Mouse (Mus musculus): ENCODE data around the gene Cdh4.

The Cdh4 gene

GRCm38 (mm10) chr2:179467839-179468445, 25.7 kb downstream of the Cdh4 start:
- no peak for DNase-seq (ENCODE audit: low read depth)

DNA sequence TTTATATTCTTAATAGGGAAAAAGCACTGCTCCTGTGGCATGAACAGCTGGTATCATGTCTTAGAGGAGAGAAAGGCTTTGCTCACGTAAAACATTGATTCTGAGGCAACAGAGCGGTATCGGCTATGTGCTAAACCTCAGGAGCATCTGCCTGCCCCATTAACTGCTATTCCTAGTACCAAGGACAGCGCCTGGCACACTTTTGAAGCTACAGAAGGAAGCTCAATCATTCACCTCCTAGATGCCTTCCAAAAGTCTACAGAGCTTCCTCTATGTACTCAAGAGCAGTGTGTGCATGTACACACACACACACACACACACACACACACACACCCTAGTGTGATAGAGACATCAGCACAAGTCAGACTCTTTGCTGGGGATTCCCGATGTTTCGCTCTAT, 34.4 kb downstream of the Cdh4 start:
- DNase-seq (ENCODE audit: low read depth) = no peak

GRCm38 (mm10) chr2:179480800-179481200, 38.6 kb downstream of the Cdh4 start:
- no peak for DNase-seq (ENCODE audit: low read depth)

GRCm38 (mm10) chr2:179481363-179481762, 39.1 kb downstream of the Cdh4 start:
- no peak for DNase-seq (ENCODE audit: low read depth)

DNA sequence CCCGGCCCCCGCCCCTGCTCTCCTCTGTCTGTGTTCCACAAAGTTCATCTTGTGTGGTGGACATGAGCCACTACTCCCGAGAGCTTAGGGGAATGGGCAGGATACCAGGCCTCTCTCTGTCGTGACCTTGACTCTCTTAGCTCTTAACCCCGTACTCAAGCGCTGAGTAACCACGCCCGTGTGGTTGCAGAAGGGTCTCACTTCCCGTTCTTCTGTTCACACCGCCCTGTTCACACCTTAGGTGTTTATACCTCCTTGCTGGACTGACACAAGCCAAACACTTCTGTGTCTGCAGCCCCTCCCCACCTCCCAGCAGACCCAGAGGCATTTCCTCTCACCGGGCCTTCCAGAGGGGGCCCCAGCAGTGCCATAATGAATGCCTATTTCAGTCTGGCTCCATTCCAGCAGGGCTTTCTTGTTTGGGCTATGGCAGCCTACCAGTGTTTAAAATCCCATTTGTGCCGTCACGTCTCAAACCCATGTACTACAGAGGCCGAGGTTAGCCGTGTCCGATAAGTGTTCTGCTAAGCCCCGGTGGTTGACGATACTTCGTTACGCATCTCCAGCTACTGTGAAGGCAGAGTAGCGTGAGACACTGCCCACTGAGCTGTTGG, 46.4 kb downstream of the Cdh4 start:
- DNase-seq (ENCODE audit: low read depth) = no peak

GRCm38 (mm10) chr2:179491891-179492290, 49.7 kb downstream of the Cdh4 start:
- DNase-seq (ENCODE audit: low read depth) = no peak

DNA sequence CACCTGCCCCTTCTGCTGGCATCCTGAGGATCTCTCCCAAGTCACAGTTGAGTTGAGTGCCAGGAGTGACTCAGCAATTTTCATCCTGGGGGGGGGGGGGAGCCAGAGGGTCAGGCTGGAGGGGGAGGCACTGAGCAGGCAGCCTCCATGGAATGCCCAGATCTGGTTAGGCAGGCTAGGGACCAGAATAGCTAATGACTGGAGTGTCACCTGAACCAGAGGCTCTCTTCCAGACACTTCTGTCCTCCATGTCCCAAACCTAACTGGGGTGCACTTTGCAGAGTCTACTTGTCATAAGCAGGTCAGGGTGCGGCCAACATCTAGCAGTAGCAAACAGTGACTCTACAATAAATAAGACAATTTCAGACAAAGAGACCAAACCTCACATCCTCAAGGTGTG, 52.0 kb downstream of the Cdh4 start:
- DNase-seq (ENCODE audit: low read depth) = no peak

GRCm38 (mm10) chr2:179510439-179510838, 68.2 kb downstream of the Cdh4 start:
- no peak for DNase-seq (ENCODE audit: low read depth)

- DNase-seq (ENCODE audit: low read depth) = no peak
Measured at GRCm38 (mm10) chr2:179516559-179516958, 74.3 kb downstream of the Cdh4 start.

GRCm38 (mm10) chr2:179518456-179519032, 76.3 kb downstream of the Cdh4 start:
- no peak for DNase-seq (ENCODE audit: low read depth)

GRCm38 (mm10) chr2:179519161-179519560, 76.9 kb downstream of the Cdh4 start:
- DNase-seq (ENCODE audit: low read depth) = no peak

GRCm38 (mm10) chr2:179519931-179520330, 77.7 kb downstream of the Cdh4 start:
- DNase-seq (ENCODE audit: low read depth) = no peak

DNA sequence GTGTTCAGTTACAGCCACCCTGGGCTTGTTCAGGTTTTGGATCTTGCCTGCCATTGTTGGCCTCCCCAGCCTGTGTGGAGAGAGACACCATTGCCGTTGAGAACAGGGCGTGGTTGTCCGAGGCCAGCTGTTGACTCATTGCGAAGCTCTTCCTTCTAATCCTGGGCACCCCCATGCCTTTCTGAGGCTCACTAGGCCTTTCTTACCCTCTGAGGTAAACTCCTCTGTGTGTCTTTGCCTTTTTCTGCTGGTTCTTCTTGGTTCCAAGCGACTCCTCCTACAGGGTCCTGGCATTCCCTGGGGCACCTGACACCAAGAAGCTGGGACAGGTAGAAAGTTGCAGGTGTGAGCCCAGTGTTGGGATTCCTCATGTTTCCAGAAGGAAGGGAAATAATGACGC, 78.7 kb downstream of the Cdh4 start:
- DNase-seq (ENCODE audit: low read depth) = no peak

DNA sequence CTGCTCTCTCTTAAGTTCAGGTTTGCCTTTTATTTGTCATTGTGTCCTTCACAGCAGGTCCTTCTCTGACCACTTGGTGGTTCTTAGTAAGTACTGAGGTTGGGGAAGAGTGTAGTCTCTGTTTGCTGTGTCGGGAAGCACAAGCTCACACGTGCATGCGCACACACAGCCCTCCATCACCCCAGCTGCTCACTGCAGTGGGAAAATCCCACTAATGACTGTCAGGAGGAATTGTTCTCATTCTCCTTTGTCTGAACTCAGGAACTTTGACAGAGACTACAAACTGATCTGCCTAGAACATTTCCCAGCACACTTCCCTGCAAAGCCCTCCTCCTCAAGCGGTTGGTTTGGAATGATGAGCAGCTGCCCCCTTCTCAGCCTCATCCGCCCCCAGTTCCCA, 79.2 kb downstream of the Cdh4 start:
- no peak for DNase-seq (ENCODE audit: low read depth)

DNA sequence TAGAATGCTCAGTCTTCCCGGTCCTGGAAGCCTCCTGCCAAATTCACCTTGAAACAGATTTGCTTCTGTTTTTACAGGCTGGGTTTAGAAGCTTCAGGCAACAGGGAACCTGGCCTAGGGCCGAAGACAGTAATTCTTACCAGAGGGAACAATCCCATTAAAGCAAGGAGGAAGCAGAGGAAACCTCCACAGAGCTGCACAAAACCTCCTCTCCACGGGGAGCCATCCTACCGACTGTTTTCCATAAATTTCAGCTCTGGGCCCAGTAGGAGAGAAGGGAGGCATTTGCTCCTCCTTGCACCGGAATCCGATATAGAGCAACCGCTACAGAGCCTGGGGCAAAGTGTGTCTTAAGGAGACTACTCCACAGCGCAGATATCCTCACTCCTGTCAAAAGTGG, 79.9 kb downstream of the Cdh4 start:
- no peak for DNase-seq (ENCODE audit: low read depth)

GRCm38 (mm10) chr2:179526976-179527375, 84.7 kb downstream of the Cdh4 start:
- no peak for DNase-seq (ENCODE audit: low read depth)

DNA sequence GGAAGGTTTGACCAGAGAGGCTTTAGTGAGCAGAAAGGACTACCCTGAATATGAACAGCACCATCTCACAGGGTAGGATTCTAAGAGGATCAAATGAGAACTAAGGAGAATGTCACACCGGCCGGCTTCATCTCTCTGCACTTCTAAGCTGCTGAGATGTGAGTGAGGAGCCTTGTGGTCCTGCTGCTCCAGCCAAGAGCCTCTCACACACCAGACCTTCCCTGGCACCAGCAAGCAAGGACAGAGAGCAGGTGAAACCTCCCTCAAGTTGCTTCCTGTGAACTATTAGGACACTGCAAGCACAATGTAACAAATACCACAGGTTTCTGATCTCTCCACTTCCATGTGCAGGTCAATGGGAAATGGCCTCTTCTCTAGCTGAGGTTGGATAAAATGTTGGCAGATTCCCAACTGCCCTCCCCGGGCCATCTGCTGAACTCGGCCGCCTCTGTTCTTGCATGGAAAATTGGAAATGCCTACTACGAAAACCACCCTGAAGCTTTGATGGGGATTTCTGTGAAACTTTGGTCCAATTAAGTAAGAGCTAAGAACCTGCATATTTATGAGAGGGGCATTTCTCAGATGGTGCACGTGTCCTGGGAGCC, 88.3 kb downstream of the Cdh4 start:
- DNase-seq (ENCODE audit: low read depth) = no peak

GRCm38 (mm10) chr2:179533196-179533595, 91.0 kb downstream of the Cdh4 start:
- no peak for DNase-seq (ENCODE audit: low read depth)

GRCm38 (mm10) chr2:179533881-179534280, 91.7 kb downstream of the Cdh4 start:
- DNase-seq (ENCODE audit: low read depth) = no peak

GRCm38 (mm10) chr2:179535204-179535603, 93.0 kb downstream of the Cdh4 start:
- no peak for DNase-seq (ENCODE audit: low read depth)

- no peak for DNase-seq (ENCODE audit: low read depth)
Measured at GRCm38 (mm10) chr2:179536762-179537161, 94.5 kb downstream of the Cdh4 start.

DNA sequence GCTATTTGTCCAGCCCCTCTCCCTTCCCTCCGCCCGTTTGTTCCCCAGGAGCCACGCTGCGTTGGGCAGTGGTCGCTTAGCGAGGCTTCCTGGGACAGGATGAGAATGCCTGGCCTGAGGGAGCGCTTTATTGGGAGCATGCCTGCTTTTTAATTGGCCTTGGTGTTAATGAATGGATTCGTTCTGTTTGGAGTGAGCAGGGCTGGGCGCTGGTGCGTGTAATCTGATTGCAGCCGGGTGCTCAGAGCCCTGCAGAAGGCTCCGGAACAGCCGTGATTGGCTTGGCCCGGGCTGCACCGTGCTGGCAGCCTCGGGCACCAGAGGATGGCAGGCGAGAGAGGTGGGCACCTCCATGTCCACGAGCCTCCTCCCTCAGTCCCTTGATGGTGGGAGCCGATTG, 95.2 kb downstream of the Cdh4 start:
- DNase-seq (ENCODE audit: low read depth) = no peak

DNA sequence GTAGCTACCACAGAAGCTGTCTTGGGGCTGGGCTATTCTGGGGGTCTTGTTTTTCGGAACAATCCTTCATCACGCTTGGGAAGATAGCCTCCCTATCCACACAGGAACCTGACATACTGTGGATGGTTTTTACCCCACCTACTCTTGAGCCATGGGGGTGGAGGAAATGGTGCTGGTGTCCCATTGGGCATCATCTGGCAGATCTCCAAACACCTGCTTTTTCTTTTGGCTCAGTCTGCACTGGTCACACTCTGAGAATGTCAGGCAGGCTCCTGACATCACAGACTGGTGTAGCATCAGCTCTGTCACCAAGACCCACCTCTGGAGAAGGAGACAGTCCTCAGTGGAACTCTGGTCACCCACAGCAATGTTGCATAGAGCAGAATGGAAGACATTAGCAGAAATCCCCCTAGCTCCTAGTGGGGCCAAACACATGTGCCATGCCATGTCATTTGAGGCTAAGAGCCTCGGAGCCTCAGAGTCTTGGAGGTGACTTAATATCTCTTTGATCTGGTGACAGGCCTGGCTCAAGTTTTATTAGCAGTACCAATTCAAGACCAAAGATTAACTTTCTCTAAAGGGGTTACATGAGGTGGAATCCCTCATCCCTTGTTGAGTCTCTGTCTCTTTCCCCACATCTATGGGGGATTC, 95.7 kb downstream of the Cdh4 start:
- no peak for DNase-seq (ENCODE audit: low read depth)
